Mouse (Mus musculus) heart, embryonic 16.5 days (tissue): ENCODE data around the gene Kif23. TPM values are rescaled to one million over a fixed set of nuclear protein-coding genes. Genes with fewer than 3 reads are reported as not detected.

ENCODE experiments used
- polyA plus RNA-seq: library from polyadenylated mRNA; unstranded; fragments of >200 nt; fragmentation: Nextera tagmentation; extraction: Ambion mirVana; gene quantifications from 2 replicates; pipeline ENCODE4 v1.2.1, GENCODE M21; 2015

Kif23 gene
- polyA plus RNA-seq, 1 experiment from 2014 or later: 77.8 TPM

Other genes starting within 250 kb of the Kif23 start
- 895 and 907 TPM in 2 replicates for gene Rplp1, start 32.2 kb downstream of the Kif23 start, polyA plus RNA-seq
- 1.1 and 1.3 TPM in 2 replicates for gene Paqr5, start 80.1 kb upstream of the Kif23 start, polyA plus RNA-seq
- 8.7 and 9.2 TPM in 2 replicates for gene Glce, start 175.9 kb upstream of the Kif23 start, polyA plus RNA-seq